Mouse (Mus musculus) T-helper 1 cell (primary cell): Measurements from ENCODE around the gene Sorbs2.
"Not testable (repeated sequence)": the region's sequence is repeated elsewhere in the genome, so short reads cannot be mapped to it uniquely, and the experiment has no call there.

Source experiments
- in situ Hi-C: fragments of 300-600 bp; cut with MboI, MseI; formaldehyde crosslinking; loops from one replicate; pipeline ENCODE4 v1.15.1; 2025; ENCODE audit warnings: high pct_unique_total_duplicates

The Sorbs2 gene

GRCm38 (mm10) chr8:45844097-45844885, 336.7 kb downstream of the Sorbs2 start:
- in situ Hi-C loops = no loop called here

GRCm38 (mm10) chr8:45844911-45845481, 337.4 kb downstream of the Sorbs2 start:
- in situ Hi-C loops = no loop called here

GRCm38 (mm10) chr8:45845906-45846305, 338.3 kb downstream of the Sorbs2 start:
- in situ Hi-C loops = no loop called here

- in situ Hi-C loops = no loop called here
Observed at GRCm38 (mm10) chr8:45855118-45855517, 347.5 kb downstream of the Sorbs2 start.

- in situ Hi-C loops = no loop called here
Observed at GRCm38 (mm10) chr8:45857734-45858133, 350.1 kb downstream of the Sorbs2 start.

- in situ Hi-C loops = no loop called here
Observed at GRCm38 (mm10) chr8:45858391-45858790, 350.8 kb downstream of the Sorbs2 start.

- in situ Hi-C loops = not testable (repeated sequence)
Observed at GRCm38 (mm10) chr8:45871587-45871986, 364.0 kb downstream of the Sorbs2 start.

- in situ Hi-C loops = no loop called here
Observed at GRCm38 (mm10) chr8:45872077-45872476, 364.5 kb downstream of the Sorbs2 start.

- in situ Hi-C loops = no loop called here
Observed at GRCm38 (mm10) chr8:45874945-45875626, 367.5 kb downstream of the Sorbs2 start.

GRCm38 (mm10) chr8:45876397-45876796, 368.8 kb downstream of the Sorbs2 start:
- in situ Hi-C loops = no loop called here
